Mouse (Mus musculus): ENCODE results near the gene Prdm5.

The Prdm5 gene

GRCm38 (mm10) chr6:65935566-65936281 is 156.9 kb downstream of the Prdm5 start:
- DNase-seq = no peak

GRCm38 (mm10) chr6:65950492-65950891 is 171.7 kb downstream of the Prdm5 start:
- DNase-seq = no peak

- no peak for DNase-seq
Measured at GRCm38 (mm10) chr6:65952309-65952708, 173.5 kb downstream of the Prdm5 start, which contains the start of gene 4930544G11Rik. Gene 4930544G11Rik, plus strand, starts transcription at chr6:65952609.

- DNase-seq = peak; percentile 14
Measured at GRCm38 (mm10) chr6:65969386-65970111, 190.8 kb downstream of the Prdm5 start.

GRCm38 (mm10) chr6:65970410-65970809 is 191.6 kb downstream of the Prdm5 start:
- no peak for DNase-seq

Data from cerebellum, adult 9-11 months (tissue).